Mouse (Mus musculus) embryonic stem cell, embryonic (primary cell): Measurements from ENCODE around the gene Cela3b.

Experiments
- CTCF ChIA-PET, 4 experiments: fragments of 300-600 bp in 2 of 4; fragments of 350-600 bp in 2 of 4; sonication (Branson Sonifier 250); formaldehyde crosslinking; loops; one replicate each; lab custom pipeline; 2022; ENCODE audit warnings: inconsistent platforms in 2 of 4; lab: Charles Lee
- POLR2A ChIA-PET, 4 experiments: fragments of 300-600 bp in 2 of 4; fragments of 350-600 bp in 2 of 4; sonication (Branson Sonifier 250); formaldehyde crosslinking; loops; one replicate each; lab custom pipeline; 2022; ENCODE audit warnings: antibody characterized with exemption in 4 of 4, inconsistent platforms in 1 of 4; lab: Charles Lee

Gene Cela3b

GRCm38 (mm10) chr4:137430502-137430901, at the start of gene Cela3b:
TSS of gene Cela3b (minus strand) at chr4:137430540.
- ChIA-PET CTCF (interaction anchor here in 2 of 4 experiments (0.9 to 2.5 kb wide), 3 partner anchors 11 to 147 kb away, joined by 3 to 6 read pairs (median 3); no protein-coding TSS in a partner anchor), POLR2A (interaction anchor here in 1 of 4 experiments (0.8 to 1.4 kb wide), 3 partner anchors 8 to 92 kb away, joined by 3 to 4 read pairs (median 4); no protein-coding TSS in a partner anchor)

DNA sequence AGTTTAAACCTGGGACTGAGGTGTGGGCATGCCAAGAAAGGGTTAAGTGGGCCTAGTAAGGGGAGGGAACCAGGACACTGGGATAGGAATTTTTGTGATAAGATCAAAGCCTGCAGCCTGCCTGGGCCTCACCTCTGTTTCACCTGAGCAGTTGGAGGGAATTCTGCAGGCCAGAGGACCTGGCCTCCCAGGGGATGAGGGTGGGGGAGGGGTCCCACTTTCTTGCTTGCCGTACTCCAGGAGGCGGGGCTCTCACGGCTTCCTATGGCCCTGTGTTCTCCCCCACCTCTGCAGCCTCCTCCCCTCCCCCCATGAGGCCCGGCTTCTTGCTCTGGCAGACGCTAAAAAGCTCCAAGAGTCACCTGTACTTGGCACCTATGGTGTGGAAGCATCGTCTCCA, 49.4 kb upstream of the Cela3b start:
- POLR2A ChIA-PET: interaction anchor here (0.6 to 5.6 kb wide), 16 partner anchors 9 to 1248 kb away, joined by 3 to 41 read pairs (median 5); partner anchors contain the start of genes Hspg2 (in 1 of the 4) and Usp48 (in 1 of the 4)
- CTCF ChIA-PET: interaction anchor here in 3 of 4 experiments (0.6 to 1.8 kb wide), 6 partner anchors 9 to 484 kb away, joined by 3 to 13 read pairs (median 4); no protein-coding TSS in a partner anchor

DNA sequence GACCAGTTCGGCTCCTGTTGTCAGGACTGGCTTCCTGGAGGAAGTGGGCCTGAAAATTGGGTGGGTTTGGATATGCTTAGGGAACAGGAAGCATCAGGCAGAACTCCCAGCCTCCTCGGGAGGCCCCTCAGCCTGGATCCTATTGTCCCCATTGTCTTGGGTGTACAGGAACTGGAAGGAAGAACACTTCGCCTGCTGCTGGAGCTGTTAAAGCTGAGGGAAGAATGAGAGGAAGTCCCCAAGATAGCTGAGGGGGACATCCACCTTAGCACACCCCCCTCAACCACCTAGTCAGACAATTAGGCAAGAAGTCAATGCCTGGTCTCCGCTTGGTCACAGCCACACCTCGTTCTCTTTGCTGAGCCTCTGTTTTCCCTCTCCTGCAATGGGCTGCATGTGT, 48.0 kb upstream of the Cela3b start:
- ChIA-PET POLR2A (interaction anchor here in 3 of 4 experiments (0.6 to 5.6 kb wide), 13 partner anchors 8 to 116 kb away, joined by 3 to 41 read pairs (median 7); partner anchors contain the start of genes Hspg2 (in 3 of the 3) and Usp48 (in 2 of the 3)), CTCF (interaction anchor here in 1 of 4 experiments (0.8 kb wide), 1 partner anchor 10 kb away, joined by 3 read pairs; no protein-coding TSS in a partner anchor)

- CTCF ChIA-PET: no interaction called here
- POLR2A ChIA-PET: interaction anchor here in 3 of 4 experiments (1.4 to 5.6 kb wide), 8 partner anchors 9 to 118 kb away, joined by 4 to 41 read pairs (median 10); partner anchors contain the start of gene Hspg2 (in 2 of the 3)
Observed at GRCm38 (mm10) chr4:137477611-137478010, 47.3 kb upstream of the Cela3b start.

DNA sequence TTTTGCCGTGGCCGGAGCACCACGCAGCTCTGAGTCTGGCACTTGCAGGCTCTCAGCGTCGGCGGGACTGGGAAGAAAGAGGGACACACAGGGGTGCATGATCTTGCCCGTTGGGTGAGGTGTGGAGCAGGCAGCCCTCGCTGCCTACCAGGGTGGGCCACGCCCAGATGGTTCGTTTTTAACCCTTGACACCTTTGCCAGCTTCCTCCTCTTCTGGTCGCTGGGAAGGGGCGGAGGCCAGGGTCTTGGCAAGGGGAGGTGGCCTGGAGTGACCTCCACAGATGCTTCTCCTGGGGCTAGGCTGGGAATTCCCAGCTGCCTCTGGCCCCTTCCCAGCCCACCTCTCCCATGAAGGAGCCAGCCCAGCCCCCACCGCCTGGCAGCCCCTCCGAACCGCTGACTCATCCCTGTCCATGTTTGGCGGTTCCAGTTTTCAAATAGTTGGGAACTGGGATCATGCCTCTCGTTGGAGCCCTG, 46.5 kb upstream of the Cela3b start:
- POLR2A ChIA-PET: interaction anchor here (0.6 to 5.6 kb wide), 21 partner anchors 8 to 322 kb away, joined by 3 to 41 read pairs (median 4); partner anchors contain the start of gene Hspg2 (in 3 of the 4)
- CTCF ChIA-PET: interaction anchor here in 3 of 4 experiments (1.0 to 2.0 kb wide), 7 partner anchors 12 to 247 kb away, joined by 3 to 10 read pairs (median 3); no protein-coding TSS in a partner anchor

DNA sequence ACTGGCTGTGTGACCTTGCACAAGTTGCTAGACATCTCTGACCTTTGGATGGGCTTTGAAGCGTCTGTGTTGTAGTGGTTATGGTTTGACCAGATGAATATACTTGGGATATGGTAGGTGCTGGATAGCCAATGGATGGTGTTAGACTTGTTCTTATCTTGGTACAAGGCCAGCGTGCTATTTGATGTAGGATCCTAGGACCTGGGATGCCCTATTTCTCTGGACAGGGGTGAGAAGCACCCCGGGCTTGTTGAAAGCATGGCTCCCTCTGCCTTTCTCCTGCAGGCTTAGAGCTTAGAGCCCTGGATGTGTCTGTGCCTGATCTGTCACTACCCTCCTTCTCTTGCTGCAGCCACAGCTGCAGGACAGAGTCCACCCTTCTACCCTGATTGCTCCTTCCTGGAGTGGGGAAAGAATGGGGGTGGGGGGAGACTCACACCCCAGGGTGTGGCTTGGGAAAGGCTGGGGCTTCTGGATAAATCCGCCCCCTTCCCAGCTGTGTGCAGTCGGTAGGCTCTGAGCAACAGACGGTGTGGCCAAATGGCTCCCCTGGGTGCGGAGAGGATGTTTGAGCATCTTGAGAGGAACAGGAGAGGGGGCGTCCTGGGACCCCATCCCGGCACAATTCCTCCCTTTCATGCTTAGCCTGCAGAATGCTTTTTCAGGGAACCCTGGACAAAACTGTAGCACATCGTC, 45.9 kb upstream of the Cela3b start:
- CTCF ChIA-PET: interaction anchor here (0.6 to 2.0 kb wide), 9 partner anchors 13 to 493 kb away, joined by 3 to 10 read pairs (median 3); no protein-coding TSS in a partner anchor
- POLR2A ChIA-PET: interaction anchor here (0.6 to 5.6 kb wide), 23 partner anchors 8 to 1003 kb away, joined by 3 to 41 read pairs (median 4); partner anchors contain the start of gene Hspg2 (in 2 of the 4)

DNA sequence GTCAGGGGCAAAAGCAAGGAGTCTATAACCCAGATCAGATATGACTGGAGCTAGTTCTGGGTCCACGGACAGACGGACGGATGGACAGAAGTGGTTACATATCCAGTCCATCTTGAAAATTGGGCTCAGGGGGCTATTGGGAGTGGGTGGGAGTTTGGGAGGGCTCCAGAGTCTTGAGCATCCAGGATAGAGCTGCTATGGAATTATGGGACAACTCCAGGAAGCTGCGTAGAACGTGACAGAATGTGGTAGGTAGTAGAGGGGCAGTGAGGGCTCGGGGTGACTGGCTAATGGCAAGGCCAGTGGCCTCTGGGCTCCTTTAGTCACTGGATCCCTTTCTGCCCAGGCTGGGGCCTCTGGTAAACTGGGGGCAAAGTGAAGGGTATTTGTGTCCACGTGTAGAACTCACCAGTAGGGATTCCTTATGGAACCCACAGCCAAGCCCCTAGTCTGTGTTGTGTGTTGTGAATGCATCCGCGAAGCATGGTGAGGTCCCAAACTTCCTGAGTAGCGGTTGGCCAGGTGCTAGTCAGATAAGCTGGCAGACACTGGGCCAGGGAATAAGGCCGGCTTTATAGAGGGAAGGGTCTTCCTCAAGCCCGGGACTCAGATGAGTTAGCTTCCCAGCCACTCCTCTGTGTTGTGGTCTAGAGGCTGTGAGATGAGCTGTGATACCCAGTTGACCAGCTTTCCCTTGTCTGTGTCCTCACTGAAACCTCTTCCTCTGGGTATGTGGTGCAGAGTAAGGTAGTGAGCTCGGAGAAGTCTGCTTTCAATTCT, 45.1 kb upstream of the Cela3b start:
- ChIA-PET POLR2A (interaction anchor here in 3 of 4 experiments (0.6 to 5.6 kb wide), 21 partner anchors 9 to 1002 kb away, joined by 3 to 41 read pairs (median 4); no protein-coding TSS in a partner anchor), CTCF (interaction anchor here in 3 of 4 experiments (0.6 to 2.0 kb wide), 7 partner anchors 13 to 190 kb away, joined by 3 to 10 read pairs (median 5); no protein-coding TSS in a partner anchor)

GRCm38 (mm10) chr4:137474694-137475093, 44.4 kb upstream of the Cela3b start:
- POLR2A ChIA-PET: interaction anchor here in 2 of 4 experiments (0.9 to 5.6 kb wide), 9 partner anchors 12 to 43 kb away, joined by 3 to 41 read pairs (median 3); no protein-coding TSS in a partner anchor

GRCm38 (mm10) chr4:137473701-137474388, 43.5 kb upstream of the Cela3b start:
- CTCF ChIA-PET: interaction anchor here in 1 of 4 experiments (1.1 to 1.5 kb wide), 2 partner anchors 45 to 154 kb away, joined by 3 read pairs; no protein-coding TSS in a partner anchor
- POLR2A ChIA-PET: interaction anchor here in 1 of 4 experiments (0.8 to 1.1 kb wide), 2 partner anchors 13 kb away, joined by 3 to 4 read pairs; no protein-coding TSS in a partner anchor

More at GRCm38 (mm10) chr4:137474694-137475093, 44.4 kb upstream of the Cela3b start:
- CTCF ChIA-PET: interaction anchor here in 2 of 4 experiments (0.6 to 2.0 kb wide), 3 partner anchors 14 to 44 kb away, joined by 3 to 10 read pairs (median 3); no protein-coding TSS in a partner anchor

DNA sequence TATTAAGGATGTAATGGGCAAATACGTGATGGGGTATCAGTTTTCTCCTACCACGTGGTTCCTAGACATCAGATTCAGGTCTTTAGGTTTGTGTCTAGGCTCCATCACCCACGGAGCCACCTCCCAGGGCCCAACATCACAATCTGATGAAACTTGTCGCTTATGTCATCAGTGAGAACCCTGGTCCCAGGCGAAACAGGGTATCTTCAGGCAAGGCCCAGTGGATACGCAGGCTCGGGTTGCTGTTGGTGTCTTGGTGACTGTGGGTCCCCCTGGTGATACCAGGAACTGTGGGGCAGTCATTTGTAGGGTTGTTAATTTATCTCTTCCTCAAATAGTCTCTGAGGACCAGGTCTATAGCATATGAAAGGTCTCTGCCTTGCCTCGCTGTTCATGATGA, 42.9 kb upstream of the Cela3b start:
- CTCF ChIA-PET: interaction anchor here in 1 of 4 experiments (1.1 to 1.5 kb wide), 2 partner anchors 45 to 153 kb away, joined by 3 read pairs; no protein-coding TSS in a partner anchor
- POLR2A ChIA-PET: interaction anchor here in 2 of 4 experiments (0.6 to 0.8 kb wide), 2 partner anchors 13 to 228 kb away, joined by 3 to 4 read pairs; no protein-coding TSS in a partner anchor

DNA sequence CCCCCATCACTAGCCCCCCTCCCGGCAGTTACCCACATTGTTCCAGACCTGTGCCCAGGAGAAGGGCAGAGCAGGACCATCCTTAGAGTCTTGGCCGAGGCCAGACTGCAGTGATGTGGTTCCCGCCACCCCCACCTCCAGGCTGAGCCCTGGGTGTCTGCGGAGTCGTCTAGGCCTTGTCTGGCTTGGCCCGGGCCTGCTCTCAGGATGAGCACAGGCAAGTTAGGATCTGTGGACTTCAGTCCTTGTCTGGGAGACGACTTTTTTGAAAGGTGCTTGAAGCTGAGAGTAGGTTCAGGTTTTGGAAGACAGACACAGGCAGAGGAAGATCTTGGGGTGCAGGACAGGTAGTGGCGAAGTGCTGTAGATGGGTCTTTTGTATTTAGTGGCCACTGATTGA, 41.0 kb upstream of the Cela3b start:
- ChIA-PET CTCF (interaction anchor here in 3 of 4 experiments (0.6 to 2.1 kb wide), 3 partner anchors 17 to 77 kb away, joined by 3 to 10 read pairs (median 3); no protein-coding TSS in a partner anchor), POLR2A (interaction anchor here in 3 of 4 experiments (1.0 to 4.1 kb wide), 12 partner anchors 10 to 195 kb away, joined by 3 to 30 read pairs (median 12); partner anchors contain the start of gene Usp48 (in 1 of the 3))

DNA sequence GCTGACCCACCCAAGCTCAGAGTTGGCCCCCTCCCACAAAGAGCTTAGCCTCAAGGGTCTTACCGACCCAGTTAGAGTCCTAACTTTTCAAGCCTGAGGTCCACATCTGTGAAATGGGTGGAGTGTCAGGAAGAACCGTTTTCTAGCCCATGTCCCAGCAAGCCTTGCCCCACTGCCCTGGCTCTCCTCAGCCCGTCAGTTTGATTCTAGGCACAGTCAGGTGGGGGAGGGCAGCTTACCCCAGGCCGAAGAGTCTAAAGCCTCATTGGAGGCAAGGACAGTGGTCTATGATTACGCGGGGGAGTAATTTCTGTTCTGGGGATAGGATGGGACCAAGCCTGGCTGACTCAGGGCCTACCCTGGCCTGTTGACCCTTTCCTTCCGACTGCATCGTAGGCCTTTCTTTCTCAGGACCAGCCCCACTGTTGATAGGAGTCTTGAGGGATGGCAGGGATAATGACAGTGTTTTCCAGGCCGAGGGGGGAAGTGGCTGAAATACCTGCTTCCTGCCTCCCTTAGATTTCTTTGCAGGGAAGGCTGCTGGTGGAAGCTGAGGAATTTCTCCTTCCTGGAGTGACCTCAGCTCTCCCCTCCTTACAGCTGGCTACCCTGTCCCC, 40.5 kb upstream of the Cela3b start:
- ChIA-PET POLR2A (interaction anchor here in 3 of 4 experiments (0.6 to 4.7 kb wide), 29 partner anchors 8 to 269 kb away, joined by 3 to 30 read pairs (median 5); partner anchors contain the start of gene Usp48 (in 2 of the 3)), CTCF (interaction anchor here in 3 of 4 experiments (0.6 to 2.1 kb wide), 6 partner anchors 18 to 522 kb away, joined by 3 to 10 read pairs (median 3); no protein-coding TSS in a partner anchor)

- ChIA-PET CTCF (interaction anchor here in 3 of 4 experiments (0.5 to 2.1 kb wide), 7 partner anchors 13 to 522 kb away, joined by 3 to 10 read pairs (median 3); no protein-coding TSS in a partner anchor), POLR2A (interaction anchor here in 3 of 4 experiments (0.6 to 4.7 kb wide), 41 partner anchors 8 to 269 kb away, joined by 3 to 30 read pairs (median 5); partner anchors contain the start of gene Usp48 (in 2 of the 3))
Observed at GRCm38 (mm10) chr4:137469845-137470692, 39.7 kb upstream of the Cela3b start.

- POLR2A ChIA-PET: interaction anchor here in 3 of 4 experiments (0.8 to 4.7 kb wide), 46 partner anchors 8 to 631 kb away, joined by 3 to 30 read pairs (median 6); partner anchors contain the start of gene Usp48 (in 2 of the 3)
- CTCF ChIA-PET: interaction anchor here in 3 of 4 experiments (0.5 to 2.1 kb wide), 11 partner anchors 12 to 876 kb away, joined by 3 to 11 read pairs (median 4); no protein-coding TSS in a partner anchor
Observed at GRCm38 (mm10) chr4:137469081-137469844, 38.9 kb upstream of the Cela3b start.
